Mouse (Mus musculus): ENCODE data around the gene Slc22a5.

Slc22a5 gene

DNA sequence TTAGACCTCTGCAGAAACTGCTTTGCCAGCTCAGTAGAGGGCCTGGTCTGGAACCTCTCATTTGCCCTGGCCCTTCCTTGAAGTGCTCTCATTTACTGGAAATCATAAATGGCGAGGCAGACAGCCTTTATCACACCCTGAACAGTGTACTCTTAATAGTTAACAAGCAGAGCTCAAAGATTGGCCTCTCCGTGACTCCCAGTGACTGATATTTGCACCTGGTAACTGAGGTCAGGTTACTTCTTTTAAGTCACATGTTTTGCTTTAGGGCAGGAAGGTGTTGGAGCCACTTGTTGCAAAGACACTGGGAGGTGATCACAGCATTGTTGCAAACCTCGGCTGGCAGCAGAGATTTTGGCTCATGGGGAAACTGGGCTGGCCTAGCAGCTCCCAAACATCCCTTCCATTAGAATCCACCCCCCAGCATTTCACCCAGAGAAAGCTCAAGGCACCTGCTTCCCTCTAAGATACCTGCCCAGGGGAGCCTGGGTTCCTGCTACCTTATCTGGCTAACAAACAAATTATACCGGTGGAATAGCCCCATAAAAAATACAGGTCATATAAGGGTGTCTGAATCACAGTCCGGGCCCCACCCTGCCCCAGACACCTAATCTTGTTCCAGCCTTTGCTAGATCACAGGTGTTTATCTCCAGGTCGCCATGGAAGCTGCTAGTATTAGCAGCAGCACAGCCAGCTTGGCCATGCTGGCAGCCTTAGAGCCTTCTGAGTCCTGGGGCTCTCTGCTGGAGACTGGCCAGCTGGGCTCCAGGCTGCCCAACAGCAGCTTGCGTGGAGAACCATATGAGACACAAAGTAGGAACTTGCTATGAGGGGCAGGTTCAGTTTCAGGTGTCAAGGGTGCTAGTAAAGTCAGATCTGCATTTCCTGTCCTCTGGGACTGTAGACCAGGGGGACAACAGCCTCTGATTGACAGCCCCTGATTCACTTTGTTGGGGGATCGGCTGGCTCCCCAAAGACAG is 51.5 kb downstream of the Slc22a5 start:
- Histone ChIP-seq H3K36me3 (ENCODE audit: insufficient read depth, low read length) (no peaks in the 10 kb centered on the region), H3K4me3 (replicated peaks; ENCODE audit: low read length) (no peak overlapping the region), H3K4me1 (replicated peaks; ENCODE audit: low read depth, low read length) (peaks cover 29% of the 10 kb centered on the region), H3K9me3 (ENCODE audit: low read length) (no peaks in the 10 kb centered on the region), H3K27me3 (ENCODE audit: insufficient read depth, low read length) (0 out of 2 replicates have a peak, but pooled peaks cover 13% of the 10 kb centered on the region)
- TF ChIP-seq CTCF (conservative IDR thresholded peaks at IDR 0.05; ENCODE audit: low read length) (no peak), POU5F1 (IDR thresholded peaks at IDR 0.05; ENCODE audit: borderline replicate concordance, low read length) (no peak), NANOG (IDR thresholded peaks at IDR 0.05; ENCODE audit: borderline replicate concordance, low read length) (no peak)

- 0 out of 2 replicates have a peak, but pooled peaks cover 13% of the 10 kb centered on the region for H3K27me3 ChIP-seq (ENCODE audit: insufficient read depth, low read length)
- peaks cover 29% of the 10 kb centered on the region for H3K4me1 ChIP-seq (replicated peaks; ENCODE audit: low read depth, low read length)
- no peaks in the 10 kb centered on the region for H3K36me3 ChIP-seq (ENCODE audit: insufficient read depth, low read length)
- TF ChIP-seq NANOG (IDR thresholded peaks at IDR 0.05; ENCODE audit: borderline replicate concordance, low read length) (no peak), POU5F1 (IDR thresholded peaks at IDR 0.05; ENCODE audit: borderline replicate concordance, low read length) (no peak), CTCF (conservative IDR thresholded peaks at IDR 0.05; ENCODE audit: low read length) (no peak)
- H3K9me3 ChIP-seq (ENCODE audit: low read length): no peaks in the 10 kb centered on the region
- no peak overlapping the region for H3K4me3 ChIP-seq (replicated peaks; ENCODE audit: low read length)
Observed at GRCm38 (mm10) chr11:53839147-53839546, 52.3 kb downstream of the Slc22a5 start.

DNA sequence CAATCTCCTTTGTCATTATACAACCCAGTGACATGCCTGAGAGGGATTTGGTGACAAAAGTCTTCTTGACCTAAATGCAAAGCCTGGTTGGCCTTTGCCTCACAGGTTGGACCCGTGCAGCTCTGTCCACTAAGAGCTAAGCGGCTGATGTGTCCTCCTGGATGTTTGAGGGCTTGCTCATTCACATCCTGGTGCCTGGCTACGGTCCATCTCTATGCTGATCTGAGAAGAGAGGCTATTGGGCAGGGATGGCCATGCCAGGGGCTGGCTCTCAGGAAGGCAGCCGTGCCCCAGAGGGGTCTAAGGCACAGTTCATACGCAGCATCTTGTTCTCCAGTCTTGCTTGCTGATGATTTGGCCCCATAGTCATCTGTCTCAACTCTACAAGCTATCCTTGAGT is 53.7 kb downstream of the Slc22a5 start:
- no peaks in the 10 kb centered on the region for H3K36me3 ChIP-seq (ENCODE audit: insufficient read depth, low read length)
- peaks cover 21% of the 10 kb centered on the region for H3K4me1 ChIP-seq (replicated peaks; ENCODE audit: low read depth, low read length)
- no peak overlapping the region for H3K4me3 ChIP-seq (replicated peaks; ENCODE audit: low read length)
- 0 out of 2 replicates have a peak, but pooled peaks cover 8% of the 10 kb centered on the region for H3K27me3 ChIP-seq (ENCODE audit: insufficient read depth, low read length)
- H3K9me3 ChIP-seq (ENCODE audit: low read length): no peaks in the 10 kb centered on the region
- no peak for TF ChIP-seq POU5F1 (IDR thresholded peaks at IDR 0.05; ENCODE audit: borderline replicate concordance, low read length)
- no peak for TF ChIP-seq NANOG (IDR thresholded peaks at IDR 0.05; ENCODE audit: borderline replicate concordance, low read length)
- no peak for TF ChIP-seq CTCF (conservative IDR thresholded peaks at IDR 0.05; ENCODE audit: low read length)

DNA sequence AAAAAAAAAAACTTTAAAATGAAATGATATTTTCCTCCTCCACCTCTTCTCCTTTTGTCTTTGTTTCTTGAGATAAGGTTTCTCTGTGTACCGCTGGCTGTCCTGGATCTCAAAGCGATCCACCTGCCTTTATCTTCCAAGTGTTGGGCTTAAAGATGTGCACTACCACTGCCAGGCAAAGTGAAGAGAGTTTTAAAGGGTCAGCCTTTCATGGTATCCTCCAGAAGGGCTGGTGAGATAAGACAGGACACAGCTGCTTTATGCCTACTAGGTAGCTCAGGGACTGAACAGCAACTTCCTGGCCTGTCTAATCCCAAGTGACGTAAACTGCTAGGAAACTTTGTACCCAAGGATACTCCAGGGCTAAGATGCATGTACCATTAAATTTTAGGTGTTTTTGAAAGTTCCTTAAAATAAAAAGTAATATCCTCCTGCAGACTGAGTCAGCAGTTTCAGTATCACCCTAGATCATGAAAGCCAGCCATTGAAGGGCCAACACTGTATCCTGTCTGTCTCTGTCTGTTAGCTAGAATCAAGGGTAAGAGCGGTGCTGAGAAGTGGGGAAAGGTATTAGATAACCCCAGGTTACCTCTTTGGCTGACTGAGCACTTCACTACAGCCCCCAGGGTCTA is 56.0 kb downstream of the Slc22a5 start:
- 0 out of 2 replicates have a peak, but pooled peaks cover 3% of the 10 kb centered on the region for H3K27me3 ChIP-seq (ENCODE audit: insufficient read depth, low read length)
- H3K4me1 ChIP-seq (replicated peaks; ENCODE audit: low read depth, low read length): peaks cover 14% of the 10 kb centered on the region

GRCm38 (mm10) chr11:53825409-53825808 is 66.1 kb downstream of the Slc22a5 start:
- Histone ChIP-seq H3K9me3 (ENCODE audit: low read length) (no peaks in the 10 kb centered on the region), H3K4me3 (replicated peaks; ENCODE audit: low read length) (no peak overlapping the region), H3K36me3 (ENCODE audit: insufficient read depth, low read length) (no peaks in the 10 kb centered on the region), H3K4me1 (replicated peaks; ENCODE audit: low read depth, low read length) (peaks cover 6% of the 10 kb centered on the region; the same call in 1 of the 2 replicates), H3K27me3 (ENCODE audit: insufficient read depth, low read length) (no peaks in the 10 kb centered on the region)
- TF ChIP-seq POU5F1 (IDR thresholded peaks at IDR 0.05; ENCODE audit: borderline replicate concordance, low read length) (no peak), CTCF (conservative IDR thresholded peaks at IDR 0.05; ENCODE audit: low read length) (no peak), NANOG (IDR thresholded peaks at IDR 0.05; ENCODE audit: borderline replicate concordance, low read length) (no peak)

More for the DNA sequence above, 56.0 kb downstream of the Slc22a5 start:
- Histone ChIP-seq H3K4me3 (replicated peaks; ENCODE audit: low read length) (no peak overlapping the region), H3K9me3 (ENCODE audit: low read length) (no peaks in the 10 kb centered on the region), H3K36me3 (ENCODE audit: insufficient read depth, low read length) (no peaks in the 10 kb centered on the region)
- no peak for TF ChIP-seq POU5F1 (IDR thresholded peaks at IDR 0.05; ENCODE audit: borderline replicate concordance, low read length)

DNA sequence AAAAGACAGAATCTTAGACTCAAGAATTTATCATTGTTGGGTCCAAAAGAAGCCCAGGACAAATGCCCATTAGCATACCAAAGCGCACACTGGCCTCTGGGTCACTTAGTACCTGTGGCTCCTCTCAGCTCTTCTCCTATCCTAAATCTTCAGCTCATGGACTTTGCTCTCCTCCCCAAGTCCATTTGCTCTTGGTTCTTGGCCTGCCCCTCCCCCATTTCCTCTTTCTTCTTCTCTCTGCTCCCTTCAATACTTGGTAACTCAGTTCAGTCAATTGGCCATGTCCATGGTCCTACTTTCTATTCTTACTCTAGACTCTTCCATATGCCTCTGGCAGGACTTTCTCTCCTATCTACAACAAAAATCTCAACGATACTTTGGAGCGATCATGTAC is 69.5 kb downstream of the Slc22a5 start:
- Histone ChIP-seq H3K27me3 (ENCODE audit: insufficient read depth, low read length) (no peaks in the 10 kb centered on the region), H3K9me3 (ENCODE audit: low read length) (no peaks in the 10 kb centered on the region), H3K36me3 (ENCODE audit: insufficient read depth, low read length) (no peaks in the 10 kb centered on the region), H3K4me3 (replicated peaks; ENCODE audit: low read length) (no peak overlapping the region), H3K4me1 (replicated peaks; ENCODE audit: low read depth, low read length) (peaks cover 22% of the 10 kb centered on the region)
- TF ChIP-seq NANOG (IDR thresholded peaks at IDR 0.05; ENCODE audit: borderline replicate concordance, low read length): no peak
- no peak for TF ChIP-seq CTCF (conservative IDR thresholded peaks at IDR 0.05; ENCODE audit: low read length)

DNA sequence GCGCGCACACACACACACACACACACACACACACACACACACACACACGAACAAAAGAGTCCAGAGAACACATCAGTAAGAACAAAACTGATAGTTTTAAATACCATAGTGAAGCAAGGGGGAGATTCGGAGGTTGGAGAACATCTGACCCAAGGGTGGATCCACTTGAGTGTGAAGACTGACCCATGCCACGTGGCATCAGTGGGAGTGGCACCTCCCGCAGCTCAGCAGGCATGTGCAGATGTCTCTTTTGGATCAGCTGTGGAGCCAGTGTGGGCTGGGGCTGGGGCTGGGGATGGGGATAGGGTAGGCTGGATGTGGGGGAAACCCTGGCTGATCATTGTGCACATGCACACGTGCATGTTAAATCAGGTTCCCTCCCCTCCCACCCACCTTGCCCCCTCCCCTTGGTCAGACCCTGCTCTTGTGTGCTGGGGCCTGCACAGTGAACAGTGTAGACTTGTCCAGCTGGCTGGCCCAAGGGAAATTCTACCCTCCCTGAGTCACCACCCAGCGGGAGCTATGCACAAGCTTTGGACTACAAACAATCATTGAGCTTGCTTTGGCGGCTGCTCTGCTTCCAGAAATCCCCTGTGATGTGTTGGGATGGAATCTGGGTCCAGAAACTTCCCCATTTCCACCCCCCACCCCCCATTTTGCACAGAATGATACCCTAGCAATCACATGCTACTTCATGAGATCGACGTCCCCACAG is 70.1 kb downstream of the Slc22a5 start:
- Histone ChIP-seq H3K36me3 (ENCODE audit: insufficient read depth, low read length) (no peaks in the 10 kb centered on the region), H3K4me3 (replicated peaks; ENCODE audit: low read length) (no peak overlapping the region), H3K4me1 (replicated peaks; ENCODE audit: low read depth, low read length) (peaks cover 22% of the 10 kb centered on the region), H3K27me3 (ENCODE audit: insufficient read depth, low read length) (no peaks in the 10 kb centered on the region), H3K9me3 (ENCODE audit: low read length) (no peaks in the 10 kb centered on the region)
- TF ChIP-seq NANOG (IDR thresholded peaks at IDR 0.05; ENCODE audit: borderline replicate concordance, low read length): no peak
- no peak for TF ChIP-seq CTCF (conservative IDR thresholded peaks at IDR 0.05; ENCODE audit: low read length)
- TF ChIP-seq POU5F1 (IDR thresholded peaks at IDR 0.05; ENCODE audit: borderline replicate concordance, low read length): no peak

GRCm38 (mm10) chr11:53820516-53821170 is 70.8 kb downstream of the Slc22a5 start:
- Histone ChIP-seq H3K9me3 (ENCODE audit: low read length) (no peaks in the 10 kb centered on the region), H3K27me3 (ENCODE audit: insufficient read depth, low read length) (no peaks in the 10 kb centered on the region), H3K36me3 (ENCODE audit: insufficient read depth, low read length) (no peaks in the 10 kb centered on the region), H3K4me3 (replicated peaks; ENCODE audit: low read length) (no peak overlapping the region), H3K4me1 (replicated peaks; ENCODE audit: low read depth, low read length) (peaks cover 22% of the 10 kb centered on the region)
- TF ChIP-seq NANOG (IDR thresholded peaks at IDR 0.05; ENCODE audit: borderline replicate concordance, low read length) (no peak), CTCF (conservative IDR thresholded peaks at IDR 0.05; ENCODE audit: low read length) (no peak), POU5F1 (IDR thresholded peaks at IDR 0.05; ENCODE audit: borderline replicate concordance, low read length) (no peak)
